Comparison of ENCODE assay signal across 26 mouse cellular contexts in genomic region chr1:192315392-192316070, GRCm38 (mm10).
DNase-seq lines count a peak whose midpoint lies in the region; ATAC-seq and TF ChIP-seq lines count a peak whose summit lies in the region.
"Had no signal": no experiment of that assay in that cellular context is flagged by ENCODE, and none has a peak within 500 bp of the region (broad histone marks: within the 10 kb centered on the region; RNA-seq: fewer than 3 reads in every experiment).

No protein-coding gene starts in this region.

- DNase-seq in layer of hippocampus, adult 2 months (ENCODE audit: low spot score in 2 of 2): no peak
- DNase-seq in layer of hippocampus, adult 8-10 months (ENCODE audit: low spot score in 2 of 2): no peak
- DNase-seq in MEL (ENCODE audit: low read depth, low spot score): no peak
- no peak for DNase-seq in left cerebral cortex, postnatal 14 days (ENCODE audit: low spot score in 2 of 2)
- DNase-seq in thymus, postnatal 14 days: no peak
- DNase-seq: adrenal gland, postnatal 10 days; adrenal gland, postnatal 36 days; cerebellum, adult 18-20 months; cerebellum, adult 9-10 months; cerebellum, postnatal 14 days; gastrocnemius, postnatal 10 days; heart, adult 18-20 months; heart, postnatal 14 days; heart, postnatal 4 days had no signal

- no peaks in the 10 kb centered on the region for H3K9me3 ChIP-seq in MEL (replicated peaks; ENCODE audit: insufficient read depth, low read length)
- H3K9me3 ChIP-seq: forebrain, embryonic 10.5 days; forebrain, embryonic 13.5 days; G1E; heart, embryonic 12.5 days; heart, embryonic 15.5 days had no signal

- peaks cover 0 to 27% of the 10 kb centered on the region in 2 experiments; a peak in 2 of 4 replicates for H3K36me3 ChIP-seq in MEL (ENCODE audit: control insufficient read depth in 1 of 2, insufficient read depth in 2 of 2, low read length in 2 of 2)
- H3K36me3 ChIP-seq: forebrain, embryonic 10.5 days; G1E; heart, embryonic 12.5 days; heart, embryonic 15.5 days had no signal

- intact Hi-C loops in left cerebral cortex, postnatal 14 days (cut with DNase I): loop anchor here (10.0 kb wide), 1 partner anchor 399 kb away; no protein-coding TSS in a partner anchor

- no peak for TF ChIP-seq POLR2A in MEL (IDR thresholded peaks at IDR 0.05; ENCODE audit: control insufficient read depth in 1 of 2, insufficient read depth in 1 of 2, low read depth in 1 of 2, low read length in 2 of 2, poor library complexity in 1 of 2)

- peak; percentile 48 to 71; a peak in 3 of 4 replicates for TF ChIP-seq EP300 in MEL (IDR thresholded peaks at IDR 0.05; ENCODE audit: low read depth in 1 of 2, low read length in 2 of 2)

- peaks cover 5 to 24% of the 10 kb centered on the region in 2 experiments for H3K4me1 ChIP-seq in MEL (ENCODE audit: control insufficient read depth in 1 of 2, insufficient read depth in 2 of 2, low read length in 2 of 2)
- H3K4me1 ChIP-seq: heart, embryonic 15.5 days had no signal

- peak overlapping the region; percentile 55; the same call in 1 of the 2 replicates for H3K27ac ChIP-seq in layer of hippocampus, adult 2 months
- peak overlapping the region; percentile 50 for H3K27ac ChIP-seq in MEL (ENCODE audit: control insufficient read depth, low read depth, low read length)
- H3K27ac ChIP-seq: forebrain, embryonic 10.5 days; forebrain, embryonic 13.5 days; heart, embryonic 15.5 days; hindbrain, embryonic 14.5 days; hindbrain, postnatal 0 days had no signal

- no peaks in the 10 kb centered on the region; a peak in 1 of 4 replicates for H3K27me3 ChIP-seq in MEL (ENCODE audit: control insufficient read depth in 1 of 2, insufficient read depth in 2 of 2, low read length in 2 of 2)
- H3K27me3 ChIP-seq: forebrain, embryonic 13.5 days; heart, embryonic 12.5 days; heart, embryonic 15.5 days; Patski had no signal

- 0 out of 2 replicates have a peak, but pooled peaks have one; percentile 40 for ATAC-seq in megakaryocyte, adult 5-6 weeks (ENCODE audit: poor library complexity, severe bottlenecking)
- ATAC-seq: forebrain, embryonic 13.5 days; forebrain, embryonic 16.5 days; hindbrain, postnatal 0 days; inflammation-experienced regulatory T-cells, adult 6 months; intestine, embryonic 16.5 days; Patski had no signal

- no peak overlapping the region for H3K9ac ChIP-seq in MEL (ENCODE audit: control insufficient read depth, low read depth, low read length, poor library complexity, severe bottlenecking)
- H3K9ac ChIP-seq: forebrain, embryonic 13.5 days; heart, embryonic 12.5 days; heart, embryonic 15.5 days; hindbrain, embryonic 14.5 days had no signal

- H3K79me2 ChIP-seq in MEL (ENCODE audit: control insufficient read depth, insufficient read depth, low read length, poor library complexity): no peaks in the 10 kb centered on the region; the same call in 1 of the 2 replicates

- no peak overlapping the region for H3K4me3 ChIP-seq in layer of hippocampus, adult 2 months
- H3K4me3 ChIP-seq in MEL (ENCODE audit: control insufficient read depth in 1 of 2, insufficient read depth in 1 of 2, low read depth in 2 of 2, low read length in 2 of 2): no peak overlapping the region
- H3K4me3 ChIP-seq: forebrain, embryonic 10.5 days; forebrain, embryonic 13.5 days; heart, embryonic 12.5 days; heart, embryonic 15.5 days had no signal

- no peak for TF ChIP-seq RAD21 in MEL (IDR thresholded peaks at IDR 0.05; ENCODE audit: low read depth, low read length)

- no peak for TF ChIP-seq CTCF in layer of hippocampus, adult 2 months (conservative IDR thresholded peaks at IDR 0.05)
- no peak for TF ChIP-seq CTCF in MEL (IDR thresholded peaks at IDR 0.05 in 2 of 3, conservative IDR thresholded peaks at IDR 0.05 in 1 of 3; ENCODE audit: control insufficient read depth in 1 of 3, insufficient read depth in 1 of 3, low read depth in 2 of 3, low read length in 3 of 3, poor library complexity in 1 of 3, severe bottlenecking in 1 of 3)

TF ChIP-seq in MEL, 35 proteins besides CTCF, POLR2A, EP300 and RAD21:
- TF ChIP-seq MYB (IDR thresholded peaks at IDR 0.05; ENCODE audit: low read depth, low read length) (0 out of 2 replicates have a peak, but pooled peaks have one; percentile 27), CHD2 (IDR thresholded peaks at IDR 0.05; ENCODE audit: low read length) (no peak), MEF2A (IDR thresholded peaks at IDR 0.05; ENCODE audit: extremely low read depth, insufficient replicate concordance, low read depth, low read length, poor library complexity, severe bottlenecking) (no peak), TCF12 (IDR thresholded peaks at IDR 0.05; ENCODE audit: low read depth, low read length) (peak; percentile 61; the same call in 1 of the 2 replicates), ETS1 (IDR thresholded peaks at IDR 0.05; ENCODE audit: low read depth, low read length) (peak; percentile 44; the same call in 1 of the 2 replicates)
TF ChIP-seq in MEL: peak in this region for 3.
